Mouse (Mus musculus) sigmoid colon, adult 10 weeks (tissue): ENCODE data around the gene Ccl12. TPM values are rescaled to one million over a fixed set of nuclear protein-coding genes. Genes with fewer than 3 reads are reported as not detected.

Experiments
- polyA plus RNA-seq: library from polyadenylated mRNA; stranded (reverse); fragments of 350-450 nt; fragmentation: Illumina TruSeq; extraction: RNeasy Lipid Tissue Mini Kit (QIAGEN cat#74804); gene quantifications from one replicate; pipeline ENCODE4 v1.2.3, GENCODE M21; 2014; ENCODE audit warnings: low read depth, low replicate concordance

Gene Ccl12
- polyA plus RNA-seq, result 8.1 TPM

DNA sequence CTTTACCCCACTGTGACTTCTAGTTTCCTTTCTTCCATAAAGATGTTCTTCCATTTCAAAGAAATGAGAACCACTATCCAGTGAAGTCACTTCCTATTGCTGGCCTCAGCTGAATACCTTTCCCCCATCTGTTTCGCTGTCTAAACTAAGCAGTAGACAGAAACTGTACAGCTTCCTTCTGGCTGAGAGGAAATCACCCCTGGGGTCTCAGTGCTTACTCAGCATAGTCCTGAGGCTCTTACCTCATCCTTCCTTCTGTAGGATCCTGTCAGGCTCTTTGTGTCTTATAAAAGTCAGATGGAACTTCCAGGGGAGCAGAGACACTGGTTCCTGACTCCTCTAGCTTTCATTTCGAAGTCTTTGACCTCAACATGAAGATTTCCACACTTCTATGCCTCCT is at the start of gene Ccl12:
Ccl12 (plus strand) TSS at position 317 of the 400 bp plus-strand sequence.

GRCm38 (mm10) chr11:82057646-82058045 is 44.0 kb upstream of the Ccl12 start, which contains the start of gene Ccl11:
TSS of gene Ccl11 (plus strand) at chr11:82057823.

DNA sequence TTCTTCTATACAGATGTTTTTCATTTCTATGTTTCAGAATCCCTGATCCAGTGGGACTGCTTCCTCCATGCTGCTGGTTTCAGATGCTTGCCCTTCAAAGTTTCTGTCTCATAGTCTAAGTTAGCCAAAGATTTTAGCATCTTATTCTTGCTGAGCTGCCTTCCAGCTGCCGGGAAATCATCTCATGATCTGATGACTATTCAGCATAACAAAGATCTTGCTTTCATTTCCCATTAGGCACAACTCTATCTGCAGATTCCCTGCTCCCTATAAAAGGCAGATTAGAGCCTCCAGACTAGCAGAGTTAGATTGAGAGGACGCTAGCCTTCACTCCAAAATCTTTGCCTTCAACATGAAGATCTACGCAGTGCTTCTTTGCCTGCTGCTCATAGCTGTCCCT is 13.2 kb downstream of the Ccl12 start, which contains the start of gene Ccl8:
Ccl8 (plus strand) TSS at position 301 of the 400 bp plus-strand sequence.

Other genes starting within 250 kb of the Ccl12 start
- not detected for gene 5530401A14Rik, start 241.2 kb upstream of the Ccl12 start, polyA plus RNA-seq
- 0.50 TPM for gene Asic2, start 133.4 kb upstream of the Ccl12 start, polyA plus RNA-seq
- 7.4 TPM for gene Ccl2, start 66.3 kb upstream of the Ccl12 start, polyA plus RNA-seq
- not detected for gene Gm17268, start 63.3 kb upstream of the Ccl12 start, polyA plus RNA-seq
- 5.9 TPM for gene Ccl7, start 56.1 kb upstream of the Ccl12 start, polyA plus RNA-seq
- 48.6 TPM for gene Ccl11, start 44.0 kb upstream of the Ccl12 start, polyA plus RNA-seq
- 4.0 TPM for gene Ccl8, start 13.3 kb downstream of the Ccl12 start, polyA plus RNA-seq
- gene Ccl1, start 203.8 kb downstream of the Ccl12 start, polyA plus RNA-seq, result not detected